Mouse (Mus musculus) lung, embryonic 16.5 days (tissue): ENCODE data around the gene Mapkapk5. TPM values are rescaled to one million over a fixed set of nuclear protein-coding genes. Genes with fewer than 3 reads are reported as not detected.

Source experiments
- ATAC-seq: fragments of 200-750 bp; cut with Nextera tagmentation; 2 replicates; pipeline ENCODE4 v1.8.0; 2017; ENCODE audit warnings: low read depth, mild to moderate bottlenecking, moderate library complexity
- H3K27ac ChIP-seq: fragments of 300-500 bp; sonication (generic); 2 replicates; pipeline ENCODE4 v1.5.1; 2014; ENCODE audit warnings: mild to moderate bottlenecking, control low read depth, low read length
- H3K27me3 ChIP-seq: fragments of 300-500 bp; sonication (generic); 2 replicates; pipeline ENCODE4 v1.6.1; 2014; ENCODE audit warnings: low read depth, low read length, mixed read lengths; ENCODE audit not compliant: control insufficient read depth, insufficient read depth
- H3K36me3 ChIP-seq: fragments of 300-500 bp; sonication (generic); 2 replicates; pipeline ENCODE4 v1.6.1; 2014; ENCODE audit warnings: low read length; ENCODE audit not compliant: control insufficient read depth, insufficient read depth
- H3K4me1 ChIP-seq: fragments of 300-500 bp; sonication (generic); replicated peaks from 2 replicates; pipeline ENCODE4 v1.6.1; 2014; ENCODE audit warnings: low read length, mixed read lengths; ENCODE audit not compliant: control insufficient read depth, insufficient read depth
- H3K4me2 ChIP-seq: fragments of 300-500 bp; sonication (generic); 2 replicates; pipeline ENCODE4 v1.6.1; 2014; ENCODE audit warnings: low read depth, low read length, control low read depth
- H3K4me3 ChIP-seq: fragments of 300-500 bp; sonication (generic); 2 replicates; pipeline ENCODE4 v1.5.1; 2014; ENCODE audit warnings: mild to moderate bottlenecking, low read length, control low read depth
- H3K9ac ChIP-seq: fragments of 300-500 bp; sonication (generic); 2 replicates; pipeline ENCODE4 v1.6.1; 2014; ENCODE audit warnings: low read length, control low read depth
- H3K9me3 ChIP-seq: fragments of 300-500 bp; sonication (generic); 2 replicates; pipeline ENCODE4 v1.6.1; 2016; ENCODE audit warnings: low read length; ENCODE audit not compliant: control insufficient read depth
- WGBS: fragments of 180-500 bp; shearing (Covaris S2); extraction: QIAGEN DNeasy Blood & Tissue Kit; methylation state at CpG from one replicate; pipeline ENCODE4 v1.1.7; 2014; 5-methylcytosine and 5-hydroxymethylcytosine counted together
- polyA plus RNA-seq: library from polyadenylated mRNA; unstranded; fragments of >200 nt; fragmentation: Nextera tagmentation; extraction: Ambion mirVana; gene quantifications from 2 replicates; pipeline ENCODE4 v1.2.1, GENCODE M21; 2015

The Mapkapk5 gene
- polyA plus RNA-seq, 1 experiment from 2014 or later: 45.3 TPM

GRCm38 (mm10) chr5:121569881-121570420 lies 24.2 kb upstream of the Mapkapk5 start:
- peaks cover 12% of the 10 kb centered on the region for H3K4me1 ChIP-seq
- ATAC-seq: peak; percentile 77
- no peaks in the 10 kb centered on the region for H3K9me3 ChIP-seq
- H3K27ac ChIP-seq: peak overlapping the region; percentile 72
- H3K4me2 ChIP-seq: no peak overlapping the region
- H3K9ac ChIP-seq: no peak overlapping the region
- H3K27me3 ChIP-seq: no peaks in the 10 kb centered on the region
- H3K36me3 ChIP-seq: peaks cover 17% of the 10 kb centered on the region
- 57% methylated on average over 8 of the region's 9 CpGs for WGBS
- no peak overlapping the region for H3K4me3 ChIP-seq

DNA sequence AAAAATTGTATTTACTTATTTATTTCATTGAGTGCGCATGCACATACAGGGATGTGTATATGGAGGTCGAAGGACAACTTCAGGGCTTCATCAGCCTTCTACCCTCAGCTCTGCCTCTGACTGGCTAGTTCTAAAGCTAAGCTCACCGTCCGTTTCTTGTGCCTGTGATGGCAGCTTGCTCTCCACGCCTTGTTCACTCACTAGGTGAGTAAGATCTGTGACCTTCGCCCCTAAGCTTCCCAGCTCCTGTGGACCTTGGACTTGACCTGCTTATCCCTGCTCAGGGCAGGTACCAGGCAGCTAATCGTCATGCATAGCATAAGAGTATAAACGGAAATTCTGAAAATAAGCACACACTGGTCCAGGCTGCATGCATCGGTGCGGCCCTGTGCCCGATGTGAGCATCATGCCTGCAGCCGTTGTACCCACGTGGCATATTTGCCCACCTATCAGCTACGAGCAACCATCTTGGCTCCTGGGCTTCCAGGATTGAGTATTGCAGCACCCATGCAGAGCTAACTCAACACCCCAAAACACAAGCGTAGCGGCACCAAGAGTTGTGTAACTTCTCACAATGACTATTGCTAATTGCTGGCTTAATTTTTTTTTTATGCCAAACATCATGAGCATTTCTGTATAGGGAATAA lies 20.5 kb upstream of the Mapkapk5 start:
- WGBS: 81% methylated on average over 16 of the region's 16 CpGs
- no peak for ATAC-seq
- Histone ChIP-seq H3K4me2 (no peak overlapping the region), H3K36me3 (0 out of 2 replicates have a peak, but pooled peaks cover 4% of the 10 kb centered on the region), H3K4me1 (peaks cover 10% of the 10 kb centered on the region), H3K9me3 (no peaks in the 10 kb centered on the region), H3K27ac (no peak overlapping the region), H3K9ac (no peak overlapping the region), H3K4me3 (no peak overlapping the region), H3K27me3 (no peaks in the 10 kb centered on the region)

DNA sequence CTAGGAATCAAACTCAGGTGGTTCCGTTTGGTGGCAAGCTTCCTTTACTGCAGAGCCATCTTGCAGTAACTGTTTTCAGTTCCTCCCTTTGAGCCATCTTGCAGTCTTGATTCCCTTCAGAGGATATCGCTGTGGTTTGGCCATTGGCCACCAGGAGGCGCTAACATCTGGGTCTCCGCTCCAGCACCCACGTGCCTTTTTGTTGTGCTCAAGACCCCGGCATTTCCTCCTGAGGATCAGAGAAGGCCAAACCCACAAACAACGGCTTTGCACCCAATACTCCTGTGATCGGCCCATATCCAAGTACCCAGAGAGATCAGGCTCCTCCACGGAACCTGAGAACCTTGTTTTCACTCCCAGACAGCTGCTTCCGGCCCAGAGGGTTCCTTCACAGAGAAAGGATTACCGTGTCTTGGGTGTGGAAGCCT lies 18.8 kb upstream of the Mapkapk5 start:
- WGBS: 4% methylated on average over 11 of the region's 11 CpGs
- 0 out of 2 replicates have a peak, but pooled peaks cover 2% of the 10 kb centered on the region for H3K36me3 ChIP-seq
- peak overlapping the region; percentile 37 for H3K4me3 ChIP-seq
- peak overlapping the region; percentile 57 for H3K4me2 ChIP-seq
- H3K9me3 ChIP-seq: no peaks in the 10 kb centered on the region
- ATAC-seq: peak; percentile 59; the same call in 1 of the 2 replicates
- H3K9ac ChIP-seq: peak overlapping the region; percentile 53
- H3K27ac ChIP-seq: no peak overlapping the region
- H3K27me3 ChIP-seq: no peaks in the 10 kb centered on the region
- H3K4me1 ChIP-seq: peaks cover 3% of the 10 kb centered on the region; the same call in 1 of the 2 replicates

- Histone ChIP-seq H3K4me3 (no peak overlapping the region), H3K36me3 (no peaks in the 10 kb centered on the region), H3K27me3 (no peaks in the 10 kb centered on the region), H3K4me1 (peaks cover 3% of the 10 kb centered on the region; the same call in 1 of the 2 replicates), H3K4me2 (no peak overlapping the region), H3K9ac (no peak overlapping the region), H3K27ac (no peak overlapping the region), H3K9me3 (no peaks in the 10 kb centered on the region)
- 92% methylated on average over 3 of the region's 3 CpGs for WGBS
- no peak for ATAC-seq
Measured at GRCm38 (mm10) chr5:121562436-121562835, 16.7 kb upstream of the Mapkapk5 start.

DNA sequence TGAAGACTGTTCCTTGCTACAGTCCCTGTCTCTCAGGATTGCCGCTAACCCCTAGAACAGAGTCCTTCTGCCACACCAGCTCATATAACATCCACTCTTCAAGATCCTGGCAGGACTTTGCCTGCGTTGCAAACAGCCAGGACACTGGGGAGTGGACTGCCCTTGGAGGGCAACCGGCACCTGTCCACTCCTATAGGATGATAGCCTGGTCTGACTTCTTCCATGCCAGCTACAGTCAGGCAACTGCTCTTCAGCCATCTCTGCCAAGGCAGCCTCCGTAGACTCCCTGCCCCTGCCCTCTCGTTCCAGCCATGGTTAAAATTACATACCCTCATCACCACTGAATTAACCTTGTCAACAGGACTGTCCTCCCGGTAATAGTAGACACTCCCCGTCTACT lies 3.5 kb upstream of the Mapkapk5 start:
- no peak overlapping the region for H3K9ac ChIP-seq
- no peaks in the 10 kb centered on the region for H3K27me3 ChIP-seq
- no peak overlapping the region for H3K27ac ChIP-seq
- ATAC-seq: no peak
- no peak overlapping the region for H3K4me3 ChIP-seq
- H3K36me3 ChIP-seq: no peaks in the 10 kb centered on the region
- no peaks in the 10 kb centered on the region for H3K9me3 ChIP-seq
- no peak overlapping the region for H3K4me2 ChIP-seq
- peaks cover 9% of the 10 kb centered on the region for H3K4me1 ChIP-seq
- 81% methylated on average over 7 of the region's 7 CpGs for WGBS

- no peak overlapping the region for H3K27ac ChIP-seq
- peaks cover 16% of the 10 kb centered on the region for H3K4me1 ChIP-seq
- 92% methylated on average over 3 of the region's 3 CpGs for WGBS
- H3K4me2 ChIP-seq: no peak overlapping the region
- H3K36me3 ChIP-seq: no peaks in the 10 kb centered on the region
- H3K27me3 ChIP-seq: no peaks in the 10 kb centered on the region
- no peak overlapping the region for H3K4me3 ChIP-seq
- no peak for ATAC-seq
- no peak overlapping the region for H3K9ac ChIP-seq
- H3K9me3 ChIP-seq: no peaks in the 10 kb centered on the region
Measured at GRCm38 (mm10) chr5:121547084-121547483, 1.4 kb upstream of the Mapkapk5 start.

DNA sequence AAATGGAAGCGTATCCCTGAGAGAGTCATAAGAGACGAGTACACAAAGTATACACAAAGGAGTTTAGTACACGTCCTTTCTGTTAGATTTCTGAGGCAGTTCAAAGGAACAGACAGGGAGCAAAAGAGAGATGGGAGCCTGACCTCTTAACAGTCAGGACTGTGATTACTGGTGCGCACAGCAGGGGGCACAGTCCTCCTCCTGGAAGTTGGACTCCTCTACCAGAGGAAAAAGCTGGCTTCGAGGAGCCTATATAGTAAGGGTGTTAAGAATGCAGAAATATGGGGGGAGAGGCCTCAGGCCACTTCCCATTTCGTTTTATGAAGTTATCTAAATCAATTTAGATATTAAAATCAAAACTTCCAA lies 808 bp upstream of the Mapkapk5 start:
- no peaks in the 10 kb centered on the region for H3K27me3 ChIP-seq
- peaks cover 16% of the 10 kb centered on the region for H3K4me1 ChIP-seq
- H3K27ac ChIP-seq: no peak overlapping the region; the same call in 1 of the 2 replicates
- no peaks in the 10 kb centered on the region for H3K36me3 ChIP-seq
- H3K9me3 ChIP-seq: no peaks in the 10 kb centered on the region
- 22% methylated on average over 6 of the region's 6 CpGs for WGBS
- H3K9ac ChIP-seq: peak overlapping the region; percentile 95
- peak; percentile 35; the same call in 1 of the 2 replicates for ATAC-seq
- peak overlapping the region; percentile 97 for H3K4me3 ChIP-seq
- H3K4me2 ChIP-seq: peak overlapping the region; percentile 66

DNA sequence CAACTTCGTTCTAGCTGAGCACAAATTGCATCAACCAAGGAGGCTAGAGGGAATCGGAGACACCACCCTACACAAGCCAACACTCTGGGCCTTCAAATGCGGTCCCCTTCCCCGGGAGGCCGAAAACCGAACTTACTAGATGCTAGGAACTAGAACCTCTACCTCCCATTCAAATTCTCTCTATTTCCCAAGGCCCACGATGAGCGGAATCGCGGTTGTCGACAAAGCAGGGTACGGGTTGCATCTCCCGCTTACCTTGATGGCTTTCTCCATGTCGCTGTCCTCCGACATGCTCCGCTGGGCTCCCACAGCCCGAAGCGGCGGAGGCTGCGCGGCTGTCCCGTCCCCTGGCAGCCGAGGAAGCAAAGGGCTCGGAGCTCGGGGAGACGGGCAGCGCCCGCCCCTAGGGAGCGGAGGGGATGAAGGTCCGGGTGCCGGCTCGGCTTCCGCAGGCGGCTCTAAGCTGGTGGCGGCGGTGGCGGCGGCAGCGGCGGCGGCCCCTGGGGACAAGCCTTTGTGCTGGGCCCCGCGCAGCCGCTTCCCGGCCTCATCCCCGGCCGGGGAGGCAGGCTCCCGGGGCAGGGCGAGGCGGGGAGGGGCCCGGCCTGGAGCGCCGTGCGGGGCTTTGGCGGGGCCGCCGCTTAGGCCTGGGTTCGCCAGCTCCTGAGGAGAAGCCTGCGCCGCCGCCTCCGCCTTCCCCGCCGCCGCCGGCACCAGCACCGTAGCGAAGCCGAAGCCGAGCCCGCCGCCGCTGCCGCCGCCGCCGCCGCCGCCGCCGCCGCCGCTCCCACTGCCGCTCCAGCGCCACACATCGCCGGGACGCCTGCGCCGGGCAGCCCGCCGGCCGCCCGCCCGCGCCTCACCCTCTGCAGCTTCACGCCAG lies 554 bp downstream of the Mapkapk5 start, which contains the start of the genes Adam1a and Gm42878:
Gene Adam1a, minus strand, starts transcription at position 573 of the 883 bp plus-strand sequence.
Gene Gm42878, minus strand, starts transcription at position 573 of the 883 bp plus-strand sequence.
- H3K27ac ChIP-seq: peak within 1 kb of the TSS; percentile 92
- ATAC-seq: peak; percentile 75
- WGBS: under 1% methylated on average over 70 of the region's 97 CpGs
- H3K36me3 ChIP-seq: no peaks in the 10 kb centered on the region
- H3K27me3 ChIP-seq: no peaks in the 10 kb centered on the region
- H3K4me3 ChIP-seq: peak within 1 kb of the TSS; percentile 97
- H3K9me3 ChIP-seq: no peaks in the 10 kb centered on the region
- H3K4me1 ChIP-seq: peaks cover 16% of the 10 kb centered on the region
- H3K9ac ChIP-seq: peak within 1 kb of the TSS; percentile 95
- peak within 1 kb of the TSS; percentile 72 for H3K4me2 ChIP-seq

DNA sequence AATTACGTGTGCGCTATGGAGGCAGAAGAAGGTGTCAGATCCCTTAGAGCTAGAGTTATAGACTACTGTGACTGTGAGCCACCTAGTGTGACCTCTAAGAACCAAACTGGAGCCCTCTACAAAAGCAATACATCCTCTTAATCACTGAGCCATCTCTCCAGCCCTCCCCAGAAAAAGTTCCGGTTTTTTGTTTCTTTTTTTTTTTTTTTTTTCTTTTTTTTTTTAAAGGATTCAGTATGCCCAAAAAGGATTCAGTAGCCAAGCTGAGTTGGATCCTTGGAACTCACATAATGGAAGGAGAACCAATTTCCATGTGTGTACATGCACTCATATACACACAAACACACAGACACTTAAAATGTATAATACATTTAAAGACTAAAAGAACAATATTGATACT lies 2.3 kb downstream of the Mapkapk5 start:
- no peak for ATAC-seq
- Histone ChIP-seq H3K9me3 (no peaks in the 10 kb centered on the region), H3K4me3 (no peak overlapping the region), H3K4me2 (no peak overlapping the region), H3K4me1 (peaks cover 16% of the 10 kb centered on the region), H3K36me3 (no peaks in the 10 kb centered on the region; the same call in 1 of the 2 replicates), H3K27me3 (no peaks in the 10 kb centered on the region), H3K27ac (no peak overlapping the region), H3K9ac (no peak overlapping the region)
- WGBS: 81% methylated on average over 3 of the region's 3 CpGs
